Mouse (Mus musculus) kidney, postnatal 14 days (tissue): ENCODE measurements around the gene Pbx2.

Experiments
- DNase-seq: peaks from one replicate; pipeline ENCODE4 v3.0.0; 2022; ENCODE audit warnings: mixed read lengths

The Pbx2 gene

GRCm38 (mm10) chr17:34583397-34583796, 7.7 kb upstream of the Pbx2 start:
- DNase-seq = peak; percentile 41

GRCm38 (mm10) chr17:34583819-34584218, 7.2 kb upstream of the Pbx2 start:
- no peak for DNase-seq

- DNase-seq = no peak
Observed at GRCm38 (mm10) chr17:34585121-34585520, 5.9 kb upstream of the Pbx2 start.

GRCm38 (mm10) chr17:34585877-34586771, 4.9 kb upstream of the Pbx2 start:
- no peak for DNase-seq

- peak; percentile 94 for DNase-seq
Observed at GRCm38 (mm10) chr17:34586796-34587422, 4.2 kb upstream of the Pbx2 start.

- DNase-seq = peak; percentile 99
Observed at GRCm38 (mm10) chr17:34587423-34587811, 3.6 kb upstream of the Pbx2 start.

- no peak for DNase-seq
Observed at GRCm38 (mm10) chr17:34587814-34588213, 3.3 kb upstream of the Pbx2 start.

- no peak for DNase-seq
Observed at GRCm38 (mm10) chr17:34588767-34589166, 2.3 kb upstream of the Pbx2 start.

- DNase-seq = no peak
Observed at GRCm38 (mm10) chr17:34589206-34589605, 1.9 kb upstream of the Pbx2 start.

- peak; percentile 75 for DNase-seq
Observed at GRCm38 (mm10) chr17:34589681-34590101, 1.4 kb upstream of the Pbx2 start, which contains the start of gene Gpsm3. Gpsm3 (plus strand) TSS chr17:34589806.

GRCm38 (mm10) chr17:34590154-34590987, 695 bp upstream of the Pbx2 start:
- no peak for DNase-seq

- peak; percentile 94 for DNase-seq
Observed at GRCm38 (mm10) chr17:34591994-34592375, 919 bp downstream of the Pbx2 start.

- peak; percentile 57 for DNase-seq
Observed at GRCm38 (mm10) chr17:34592581-34593549, 1.8 kb downstream of the Pbx2 start.

GRCm38 (mm10) chr17:34593752-34594525, 2.9 kb downstream of the Pbx2 start:
- peak; percentile 44 for DNase-seq

- DNase-seq = no peak
Observed at GRCm38 (mm10) chr17:34596098-34596497, 5.0 kb downstream of the Pbx2 start.

GRCm38 (mm10) chr17:34597566-34598095, 6.6 kb downstream of the Pbx2 start, which contains the start of gene Ager:
Ager (plus strand) TSS chr17:34597862.
- no peak for DNase-seq

- DNase-seq = no peak
Observed at GRCm38 (mm10) chr17:34599891-34600290, 8.8 kb downstream of the Pbx2 start.

GRCm38 (mm10) chr17:34601796-34602195, 10.7 kb downstream of the Pbx2 start:
- no peak for DNase-seq

GRCm38 (mm10) chr17:34603375-34604060, 12.5 kb downstream of the Pbx2 start, which contains the start of gene Rnf5:
Rnf5 (minus strand) TSS chr17:34603690.
- peak; percentile 99 for DNase-seq

- peak; percentile 99 for DNase-seq
Observed at GRCm38 (mm10) chr17:34604061-34604508, 13.0 kb downstream of the Pbx2 start, which contains the start of gene Agpat1. Agpat1 (plus strand) TSS chr17:34604262.
